Mouse (Mus musculus) neural tube, embryonic 13.5 days (tissue): ENCODE measurements around the gene Gm13698. TPM values are rescaled to one million over a fixed set of nuclear protein-coding genes. Genes with fewer than 3 reads are reported as not detected.
"Not testable (repeated sequence)": the region's sequence is repeated elsewhere in the genome, so short reads cannot be mapped to it uniquely, and the experiment has no call there.

ENCODE experiments used
- ATAC-seq: fragments of 200-750 bp; cut with Nextera tagmentation; 2 replicates; pipeline ENCODE4 v1.8.0; 2017; ENCODE audit warnings: low read depth, mild to moderate bottlenecking, moderate TSS enrichment, moderate library complexity
- H3K27ac ChIP-seq: fragments of 300-500 bp; sonication (generic); replicated peaks from 2 replicates; pipeline ENCODE4 v1.5.1; 2015; ENCODE audit warnings: moderate library complexity, mild to moderate bottlenecking, inconsistent platforms
- H3K27me3 ChIP-seq: fragments of 300-500 bp; sonication (generic); 2 replicates; pipeline ENCODE4 v1.6.1; 2015; ENCODE audit warnings: mild to moderate bottlenecking, inconsistent platforms
- H3K36me3 ChIP-seq: fragments of 300-500 bp; sonication (generic); 2 replicates; pipeline ENCODE4 v1.6.1; 2015; ENCODE audit warnings: mild to moderate bottlenecking, inconsistent platforms
- H3K4me1 ChIP-seq: fragments of 300-500 bp; sonication (generic); replicated peaks from 2 replicates; pipeline ENCODE4 v1.6.1; 2015; ENCODE audit warnings: inconsistent platforms
- H3K4me2 ChIP-seq: fragments of 300-500 bp; sonication (generic); 2 replicates; pipeline ENCODE4 v1.6.1; 2015; ENCODE audit warnings: inconsistent platforms, mild to moderate bottlenecking, moderate library complexity
- H3K4me3 ChIP-seq: fragments of 300-500 bp; sonication (generic); 2 replicates; pipeline ENCODE4 v1.5.1; 2015; ENCODE audit warnings: mild to moderate bottlenecking, inconsistent platforms
- H3K9ac ChIP-seq: fragments of 300-500 bp; sonication (generic); 2 replicates; pipeline ENCODE4 v1.6.1; 2015; ENCODE audit warnings: moderate library complexity, mild to moderate bottlenecking, inconsistent platforms
- H3K9me3 ChIP-seq: fragments of 300-500 bp; sonication (generic); 2 replicates; pipeline ENCODE4 v1.6.1; 2016; ENCODE audit warnings: inconsistent platforms
- WGBS: fragments of 180-500 bp; shearing (Covaris S2); methylation state at CpG from one replicate; pipeline ENCODE4 v1.1.7; 2015; 5-methylcytosine and 5-hydroxymethylcytosine counted together
- polyA plus RNA-seq: library from polyadenylated mRNA; unstranded; fragments of >200 nt; fragmentation: Nextera tagmentation; extraction: Ambion mirVana; gene quantifications from 2 replicates; pipeline ENCODE4 v1.2.1, GENCODE M21; 2015

The Gm13698 gene
- polyA plus RNA-seq, 1 experiment from 2014 or later, result not detected

DNA sequence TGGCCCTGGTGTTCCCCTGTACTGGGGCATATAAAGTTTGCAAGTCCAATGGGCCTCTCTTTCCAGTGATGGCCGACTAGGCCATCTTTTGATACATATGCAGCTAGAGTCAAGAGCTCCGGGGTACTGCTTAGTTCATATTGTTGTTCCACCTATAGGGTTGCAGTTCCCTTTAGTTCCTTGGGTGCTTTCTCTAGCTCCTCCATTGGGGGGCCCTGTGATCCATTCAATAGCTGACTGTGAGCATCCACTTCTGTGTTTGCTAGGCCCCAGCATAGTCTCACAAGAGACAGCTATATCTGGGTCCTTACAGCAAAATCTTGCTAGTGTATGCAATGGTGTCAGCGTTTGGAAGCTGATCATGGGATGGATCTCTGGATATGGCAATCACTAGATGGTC lies 39.0 kb downstream of the Gm13698 start:
- H3K27me3 ChIP-seq, H3K9ac ChIP-seq, H3K27ac ChIP-seq, H3K4me3 ChIP-seq, H3K4me1 ChIP-seq, H3K36me3 ChIP-seq, H3K9me3 ChIP-seq, H3K4me2 ChIP-seq, ATAC-seq: not testable (repeated sequence)
- 100% methylated on average over 1 of the region's 3 CpGs for WGBS

Other genes with a start within 250 kb of the Gm13698 start
- gene Itgav, start 231.3 kb upstream of the Gm13698 start, polyA plus RNA-seq, result 32.7 and 36.2 TPM in 2 replicates
- gene Fam171b, start 143.1 kb upstream of the Gm13698 start, polyA plus RNA-seq, result 79.8 and 86.9 TPM in 2 replicates
- gene Zswim2, start 14.5 kb upstream of the Gm13698 start, polyA plus RNA-seq, result not detected in 2 replicates
- gene Gm13693, start 5.8 kb downstream of the Gm13698 start, polyA plus RNA-seq, result not detected in 2 replicates
- gene Gm13695, start 11.6 kb downstream of the Gm13698 start, polyA plus RNA-seq, result not detected in 2 replicates
- not detected in 2 replicates for gene Gm13696, start 17.4 kb downstream of the Gm13698 start, polyA plus RNA-seq
- gene Gm13694, start 23.2 kb downstream of the Gm13698 start, polyA plus RNA-seq, result not detected in 2 replicates
- gene Gm13697, start 29.1 kb downstream of the Gm13698 start, polyA plus RNA-seq, result not detected in 2 replicates
- gene Gm13691, start 34.9 kb downstream of the Gm13698 start, polyA plus RNA-seq, result not detected in 2 replicates